Mouse (Mus musculus) lung, adult 2 months (tissue): Measurements from ENCODE around the gene Dhx15. TPM values are rescaled to one million over a fixed set of nuclear protein-coding genes. Genes with fewer than 3 reads are reported as not detected.

Experiments
- DNase-seq: peaks from one replicate; pipeline ENCODE4 v3.0.0; 2022
- H3K4me1 ChIP-seq: fragments of 200-500 bp; 2 replicates; pipeline ENCODE4 v1.6.1; 2011; ENCODE audit warnings: low read length; ENCODE audit not compliant: control insufficient read depth, insufficient read depth
- H3K4me3 ChIP-seq: fragments of 200-500 bp; replicated peaks from 2 replicates; pipeline ENCODE3; 2011; ENCODE audit warnings: low read depth, mild to moderate bottlenecking, control low read depth, low read length; ENCODE audit errors: extremely low read depth
- CTCF ChIP-seq: fragments of 200-500 bp; IDR thresholded peaks from 2 replicates; pipeline ENCODE4 v1.5.1; 2011; ENCODE audit warnings: mild to moderate bottlenecking, low read length, control low read depth; ENCODE audit not compliant: insufficient read depth
- POLR2A ChIP-seq: fragments of 200-500 bp; IDR thresholded peaks from 2 replicates; pipeline ENCODE4 v1.6.1; 2011; ENCODE audit warnings: low read depth, mild to moderate bottlenecking, control low read depth, low read length, borderline replicate concordance; ENCODE audit errors: extremely low read depth
- WGBS: fragments of 180-500 bp; shearing (Covaris S2); methylation state at CpG from one replicate; pipeline ENCODE4 v1.1.7; 2018; 5-methylcytosine and 5-hydroxymethylcytosine counted together
- polyA plus RNA-seq: library from polyadenylated mRNA; depleted of rRNA; stranded (reverse); fragments of >200 nt; gene quantifications from 2 replicates; pipeline ENCODE4 v1.2.3, GENCODE M21; 2012

Gene Dhx15
- polyA plus RNA-seq, 1 experiment = 50.8 TPM

DNA sequence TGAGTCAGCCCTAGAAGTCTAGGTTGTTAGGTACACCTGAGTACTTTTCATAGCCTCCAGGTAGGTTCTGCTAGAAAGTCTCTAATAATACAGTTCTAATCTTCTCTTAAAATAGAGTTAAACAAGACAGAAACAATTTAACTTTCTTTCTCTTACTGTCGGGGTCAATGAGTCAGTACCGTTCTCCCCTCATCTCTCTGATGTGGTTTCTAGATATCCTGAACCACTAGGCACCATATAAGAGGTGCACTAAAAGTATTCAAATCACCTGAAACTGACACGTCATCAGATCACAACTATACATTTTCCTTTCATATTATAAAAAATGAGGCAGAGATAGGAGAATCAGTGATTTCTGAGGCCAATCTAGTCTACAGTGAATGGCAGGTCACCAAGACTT lies 41.2 kb downstream of the Dhx15 start:
- Histone ChIP-seq H3K4me3 (no peak overlapping the region), H3K4me1 (peaks cover 2% of the 10 kb centered on the region; the same call in 1 of the 2 replicates)
- no peak for DNase-seq
- no peak for TF ChIP-seq CTCF
- no peak for TF ChIP-seq POLR2A
- WGBS = 92% methylated on average over 3 of the region's 3 CpGs

GRCm38 (mm10) chr5:52147141-52147540 lies 43.2 kb downstream of the Dhx15 start:
- DNase-seq = no peak

GRCm38 (mm10) chr5:52145684-52146083 lies 44.6 kb downstream of the Dhx15 start:
- H3K4me3 ChIP-seq = no peak overlapping the region
- 81% methylated on average over 6 of the region's 6 CpGs for WGBS
- H3K4me1 ChIP-seq = peaks cover 2% of the 10 kb centered on the region
- DNase-seq = no peak
- TF ChIP-seq POLR2A (no peak), CTCF (no peak)

More at GRCm38 (mm10) chr5:52147141-52147540, 43.2 kb downstream of the Dhx15 start:
- no peak overlapping the region for H3K4me3 ChIP-seq
- TF ChIP-seq POLR2A = no peak
- WGBS = 42% methylated on average over 4 of the region's 4 CpGs
- H3K4me1 ChIP-seq = peaks cover 2% of the 10 kb centered on the region; the same call in 1 of the 2 replicates

GRCm38 (mm10) chr5:52141936-52142335 lies 48.4 kb downstream of the Dhx15 start:
- Histone ChIP-seq H3K4me1 (peaks cover under 1% of the 10 kb centered on the region), H3K4me3 (no peak overlapping the region)
- DNase-seq = no peak
- 70% methylated on average over 9 of the region's 9 CpGs for WGBS
- TF ChIP-seq POLR2A (no peak), CTCF (no peak)

DNA sequence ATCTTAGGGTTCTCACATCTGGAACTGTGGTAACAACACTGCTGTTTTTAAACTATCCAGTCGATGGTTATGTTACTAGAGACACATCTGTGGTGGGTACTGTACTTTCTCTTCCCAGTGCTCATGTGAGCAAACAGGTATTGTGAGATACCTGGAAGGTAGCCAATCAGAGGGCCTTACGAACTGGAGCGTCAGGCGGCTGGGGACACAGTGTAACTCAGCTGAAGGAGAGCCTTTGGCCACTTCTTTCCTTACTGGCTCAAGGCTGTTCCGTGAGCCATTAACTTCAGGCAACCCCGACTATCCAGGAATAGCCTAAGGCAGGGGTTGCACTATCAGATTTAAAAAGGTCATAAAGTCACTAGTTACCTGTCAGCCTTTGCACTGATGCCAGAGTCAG lies 51.5 kb downstream of the Dhx15 start:
- no peak overlapping the region for H3K4me3 ChIP-seq
- no peak for DNase-seq
- TF ChIP-seq CTCF (no peak), POLR2A (no peak)
- 65% methylated on average over 6 of the region's 6 CpGs for WGBS
- no peaks in the 10 kb centered on the region; the same call in 1 of the 2 replicates for H3K4me1 ChIP-seq

GRCm38 (mm10) chr5:52138134-52138533 lies 52.2 kb downstream of the Dhx15 start:
- DNase-seq = no peak
- Histone ChIP-seq H3K4me3 (no peak overlapping the region), H3K4me1 (no peaks in the 10 kb centered on the region; the same call in 1 of the 2 replicates)
- TF ChIP-seq POLR2A (no peak), CTCF (no peak)
- WGBS = 69% methylated on average over 11 of the region's 11 CpGs

DNA sequence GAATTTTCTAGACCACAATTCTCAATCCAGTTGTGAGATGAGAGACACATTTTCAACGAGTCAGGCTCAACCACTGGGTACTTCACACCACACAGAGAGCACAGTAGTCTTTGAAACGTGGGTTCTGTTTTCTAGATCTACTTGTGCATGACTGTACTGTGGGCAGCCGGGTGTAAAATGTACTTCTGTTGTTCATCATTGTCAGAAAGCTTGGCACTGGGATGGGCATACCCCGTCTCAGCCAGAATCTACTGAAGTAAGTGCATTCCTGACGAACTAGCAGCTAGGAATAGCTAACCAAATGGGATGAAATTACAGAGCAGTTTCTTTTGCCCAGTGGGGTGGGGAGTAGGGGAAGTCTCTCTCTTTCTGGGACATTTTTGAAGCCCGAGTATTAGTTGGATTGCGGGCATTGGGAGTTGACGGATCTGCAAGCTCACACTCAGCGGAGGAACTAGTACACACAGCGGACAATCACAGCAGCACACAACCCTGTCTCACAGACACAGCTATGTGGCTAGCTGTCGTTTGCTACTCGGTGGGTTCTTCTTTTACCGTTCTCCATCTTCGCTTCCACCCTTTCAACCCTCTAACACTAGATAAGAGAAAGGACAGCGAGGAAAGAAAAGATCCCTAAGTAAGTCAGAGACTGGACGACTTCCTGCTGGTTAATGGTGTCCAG lies 54.7 kb downstream of the Dhx15 start:
- no peaks in the 10 kb centered on the region for H3K4me1 ChIP-seq
- WGBS = 68% methylated on average over 16 of the region's 16 CpGs
- no peak for DNase-seq
- TF ChIP-seq CTCF = no peak
- no peak for TF ChIP-seq POLR2A
- H3K4me3 ChIP-seq = no peak overlapping the region

GRCm38 (mm10) chr5:52132840-52133239 lies 57.5 kb downstream of the Dhx15 start:
- Histone ChIP-seq H3K4me1 (no peaks in the 10 kb centered on the region), H3K4me3 (no peak overlapping the region)
- no peak for DNase-seq
- no peak for TF ChIP-seq POLR2A
- TF ChIP-seq CTCF = no peak
- WGBS = 89% methylated on average over 7 of the region's 7 CpGs

- DNase-seq = peak; percentile 51
- no peaks in the 10 kb centered on the region for H3K4me1 ChIP-seq
- 27% methylated on average over 9 of the region's 9 CpGs for WGBS
- no peak overlapping the region for H3K4me3 ChIP-seq
- TF ChIP-seq POLR2A (no peak), CTCF (peak; percentile 49)
These were observed 58.2 kb downstream of the Dhx15 start for GRCm38 (mm10) chr5:52132092-52132491.

DNA sequence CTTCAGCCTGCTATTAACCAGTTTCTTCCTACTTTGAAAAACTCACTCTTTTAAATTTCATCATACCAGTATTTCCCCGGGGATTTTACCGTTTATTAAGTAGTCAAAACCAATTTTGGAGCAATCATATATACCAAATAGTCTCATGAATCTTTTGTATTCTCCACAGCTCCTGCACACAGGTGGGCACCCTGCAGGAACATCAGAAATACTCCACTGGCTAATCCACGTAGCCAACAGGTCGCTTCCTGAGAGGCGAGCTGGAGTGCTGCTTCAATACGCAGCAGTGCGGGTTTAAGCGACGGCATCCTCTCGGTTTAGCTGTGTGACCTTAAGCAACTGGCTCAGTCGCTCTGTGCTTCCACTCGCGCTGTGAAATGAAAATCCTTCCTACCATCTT lies 58.9 kb downstream of the Dhx15 start:
- TF ChIP-seq POLR2A = no peak
- no peak for TF ChIP-seq CTCF
- Histone ChIP-seq H3K4me3 (no peak overlapping the region), H3K4me1 (no peaks in the 10 kb centered on the region)
- 90% methylated on average over 13 of the region's 13 CpGs for WGBS
- DNase-seq = no peak
